Mouse (Mus musculus) right cerebral cortex, postnatal 25 days (tissue): ENCODE measurements around the gene Mapkapk5.

Source experiments
- DNase-seq: peaks from one replicate; pipeline ENCODE4 v3.0.0; 2022

Mapkapk5 gene

GRCm38 (mm10) chr5:121545793-121546529 is at the start of gene Mapkapk5:
Gene Mapkapk5 (minus strand): TSS chr5:121545905.
- peak; percentile 95 for DNase-seq

- DNase-seq: no peak
Measured at GRCm38 (mm10) chr5:121594714-121595313, 49.1 kb upstream of the Mapkapk5 start.

GRCm38 (mm10) chr5:121593451-121594401 is 48.0 kb upstream of the Mapkapk5 start, which contains the start of gene Aldh2:
Gene Aldh2 (minus strand): TSS chr5:121593824.
- DNase-seq: peak; percentile 75

GRCm38 (mm10) chr5:121592816-121593407 is 47.2 kb upstream of the Mapkapk5 start:
- DNase-seq: no peak

GRCm38 (mm10) chr5:121592064-121592815 is 46.5 kb upstream of the Mapkapk5 start:
- DNase-seq: no peak

- no peak for DNase-seq
Measured at GRCm38 (mm10) chr5:121591417-121592063, 45.8 kb upstream of the Mapkapk5 start.

- DNase-seq: no peak
Measured at GRCm38 (mm10) chr5:121589928-121590327, 44.2 kb upstream of the Mapkapk5 start.

GRCm38 (mm10) chr5:121586400-121587039 is 40.8 kb upstream of the Mapkapk5 start:
- DNase-seq: peak; percentile 65

GRCm38 (mm10) chr5:121585699-121586098 is 40.0 kb upstream of the Mapkapk5 start:
- DNase-seq: peak; percentile 12

- no peak for DNase-seq
Measured at GRCm38 (mm10) chr5:121585005-121585404, 39.3 kb upstream of the Mapkapk5 start.

- peak; percentile 65 for DNase-seq
Measured at GRCm38 (mm10) chr5:121583765-121584501, 38.2 kb upstream of the Mapkapk5 start.

GRCm38 (mm10) chr5:121581945-121582344 is 36.2 kb upstream of the Mapkapk5 start:
- DNase-seq: no peak

GRCm38 (mm10) chr5:121576927-121577488 is 31.3 kb upstream of the Mapkapk5 start:
- DNase-seq: no peak

GRCm38 (mm10) chr5:121575867-121576266 is 30.2 kb upstream of the Mapkapk5 start:
- DNase-seq: no peak

GRCm38 (mm10) chr5:121574145-121574544 is 28.4 kb upstream of the Mapkapk5 start:
- DNase-seq: no peak

- DNase-seq: no peak
Measured at GRCm38 (mm10) chr5:121570787-121571186, 25.1 kb upstream of the Mapkapk5 start.

GRCm38 (mm10) chr5:121569881-121570420 is 24.2 kb upstream of the Mapkapk5 start:
- DNase-seq: no peak

GRCm38 (mm10) chr5:121566035-121566681 is 20.5 kb upstream of the Mapkapk5 start:
- no peak for DNase-seq

GRCm38 (mm10) chr5:121564468-121564895 is 18.8 kb upstream of the Mapkapk5 start:
- DNase-seq: peak; percentile 70
